Mouse (Mus musculus): ENCODE measurements at regions not wholly inside any gene's neighbourhood (a gene's known extent, or its start where the extent isn't known, plus 50 kb on each side); places are given as distances from the start of the nearest gene placed in this dataset.

- no peak for DNase-seq (ENCODE audit: extremely low spot score, low spot score)
Measured at GRCm38 (mm10) chr19:54460426-54461170, 416.6 kb downstream of the Adra2a start.

- DNase-seq (ENCODE audit: extremely low spot score, low spot score) = no peak
Measured at GRCm38 (mm10) chr19:54462480-54462879, 418.5 kb downstream of the Adra2a start.

- DNase-seq (ENCODE audit: extremely low spot score, low spot score) = no peak
Measured at GRCm38 (mm10) chr19:54470034-54470433, 426.1 kb downstream of the Adra2a start.

- DNase-seq (ENCODE audit: extremely low spot score, low spot score) = no peak
Measured at GRCm38 (mm10) chr19:54498066-54498465, 454.1 kb downstream of the Adra2a start.

- DNase-seq (ENCODE audit: extremely low spot score, low spot score) = no peak
Measured at GRCm38 (mm10) chr19:54533858-54534257, 489.9 kb downstream of the Adra2a start.

GRCm38 (mm10) chr19:54555351-54555750, 511.4 kb downstream of the Adra2a start:
- DNase-seq (ENCODE audit: extremely low spot score, low spot score) = no peak

- no peak for DNase-seq (ENCODE audit: extremely low spot score, low spot score)
Measured at GRCm38 (mm10) chr19:54557984-54558383, 514.0 kb downstream of the Adra2a start.

- DNase-seq (ENCODE audit: extremely low spot score, low spot score) = no peak
Measured at GRCm38 (mm10) chr19:54583574-54583973, 539.6 kb downstream of the Adra2a start.

- DNase-seq (ENCODE audit: extremely low spot score, low spot score) = no peak
Measured at GRCm38 (mm10) chr19:54584687-54585237, 540.8 kb downstream of the Adra2a start.

- DNase-seq (ENCODE audit: extremely low spot score, low spot score) = no peak
Measured at GRCm38 (mm10) chr19:54585326-54585725, 541.4 kb downstream of the Adra2a start.

GRCm38 (mm10) chr19:54603345-54603744, 523.7 kb downstream of the Gpam start:
- no peak for DNase-seq (ENCODE audit: extremely low spot score, low spot score)

- DNase-seq (ENCODE audit: extremely low spot score, low spot score) = no peak
Measured at GRCm38 (mm10) chr19:54605346-54605745, 521.7 kb downstream of the Gpam start.

- DNase-seq (ENCODE audit: extremely low spot score, low spot score) = no peak
Measured at GRCm38 (mm10) chr19:54616924-54617323, 510.1 kb downstream of the Gpam start.

All from neural tube, embryonic 10.5 days (tissue).